ENCODE assay signal across 26 mouse cellular contexts in the genomic region with DNA sequence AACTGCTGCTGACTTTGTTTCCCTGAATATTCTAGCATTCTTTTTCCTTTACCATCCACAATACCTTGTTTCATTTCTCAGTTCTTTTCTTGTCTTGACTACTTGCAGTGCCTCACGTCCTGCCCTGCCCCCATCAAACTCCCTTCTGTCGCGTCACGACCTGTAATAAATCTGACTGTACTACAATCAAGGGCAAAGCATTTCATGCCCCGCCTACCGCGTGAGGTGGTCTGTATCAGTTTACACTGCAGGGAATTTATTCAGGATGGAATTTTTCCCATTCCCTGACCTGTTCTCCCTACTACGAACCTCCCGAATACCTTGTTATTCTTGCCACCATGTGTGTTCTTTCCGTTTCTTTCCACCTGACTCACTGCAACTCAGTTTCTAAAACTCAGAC. TPM values are rescaled to one million over a fixed set of nuclear protein-coding genes. Genes with fewer than 3 reads are reported as not detected.
A peak's percentile ranks its signal among the peaks of the same experiment; 100 is the strongest.
DNase-seq lines count a peak whose midpoint lies in the region; ATAC-seq lines count a peak whose summit lies in the region.
"Had no signal": no experiment of that assay in that cellular context is flagged by ENCODE, and none has a peak within 500 bp of the region (broad histone marks: within the 10 kb centered on the region; RNA-seq: fewer than 3 reads in every experiment).

No protein-coding gene starts in this region.

- WGBS in limb, embryonic 11.5 days, result 44% methylated on average over 10 of the region's 10 CpGs
- WGBS in hindbrain, embryonic 16.5 days, result 79% methylated on average over 10 of the region's 10 CpGs
- WGBS in midbrain, embryonic 16.5 days, result 85% methylated on average over 10 of the region's 10 CpGs

- H3K27ac ChIP-seq in limb, embryonic 11.5 days (replicated peaks; ENCODE audit: low read depth, low read length), result no peak overlapping the region
- H3K27ac ChIP-seq in hindbrain, embryonic 16.5 days (ENCODE audit: low read depth, low read length), result no peak overlapping the region
- no peak overlapping the region for H3K27ac ChIP-seq in midbrain, embryonic 16.5 days (ENCODE audit: low read length)
- H3K27ac ChIP-seq: embryonic facial prominence, embryonic 12.5 days; forebrain, embryonic 13.5 days; hindbrain, embryonic 10.5 days; limb, embryonic 12.5 days; liver, embryonic 12.5 days; midbrain, embryonic 15.5 days had no signal

- no peaks in the 10 kb centered on the region for H3K4me1 ChIP-seq in limb, embryonic 11.5 days (ENCODE audit: control insufficient read depth, insufficient read depth, low read length)
- no peaks in the 10 kb centered on the region for H3K4me1 ChIP-seq in hindbrain, embryonic 16.5 days (ENCODE audit: control insufficient read depth, insufficient read depth, low read depth, low read length)
- H3K4me1 ChIP-seq in midbrain, embryonic 16.5 days (ENCODE audit: control insufficient read depth, insufficient read depth, low read length), result no peaks in the 10 kb centered on the region
- H3K4me1 ChIP-seq: forebrain, embryonic 13.5 days; hindbrain, embryonic 10.5 days; liver, embryonic 12.5 days; megakaryocyte, embryonic 14.5 days; midbrain, embryonic 15.5 days had no signal

- no peaks in the 10 kb centered on the region for H3K9me3 ChIP-seq in limb, embryonic 11.5 days (ENCODE audit: control insufficient read depth, low read length)
- H3K9me3 ChIP-seq in hindbrain, embryonic 16.5 days (ENCODE audit: control insufficient read depth, low read length), result no peaks in the 10 kb centered on the region
- H3K9me3 ChIP-seq in midbrain, embryonic 16.5 days (replicated peaks; ENCODE audit: control insufficient read depth, low read length, poor library complexity, severe bottlenecking), result no peaks in the 10 kb centered on the region
- H3K9me3 ChIP-seq: embryonic facial prominence, embryonic 12.5 days; forebrain, embryonic 13.5 days; G1E; hindbrain, embryonic 10.5 days; limb, embryonic 12.5 days; liver, embryonic 12.5 days; megakaryocyte, embryonic 14.5 days; midbrain, embryonic 15.5 days had no signal

- no peak overlapping the region for H3K9ac ChIP-seq in limb, embryonic 11.5 days (ENCODE audit: low read length)
- H3K9ac ChIP-seq in hindbrain, embryonic 16.5 days (ENCODE audit: low read depth, low read length), result no peak overlapping the region
- H3K9ac ChIP-seq in midbrain, embryonic 16.5 days (ENCODE audit: low read depth, low read length), result no peak overlapping the region
- H3K9ac ChIP-seq: embryonic facial prominence, embryonic 12.5 days; forebrain, embryonic 13.5 days; limb, embryonic 12.5 days; liver, embryonic 12.5 days; midbrain, embryonic 15.5 days had no signal

- H3K27me3 ChIP-seq in limb, embryonic 11.5 days (ENCODE audit: control insufficient read depth, insufficient read depth, low read length), result no peaks in the 10 kb centered on the region
- no peaks in the 10 kb centered on the region for H3K27me3 ChIP-seq in hindbrain, embryonic 16.5 days (replicated peaks; ENCODE audit: control insufficient read depth, insufficient read depth, low read length)
- H3K27me3 ChIP-seq in midbrain, embryonic 16.5 days (ENCODE audit: control insufficient read depth, insufficient read depth, low read depth, low read length), result no peaks in the 10 kb centered on the region
- H3K27me3 ChIP-seq: embryonic facial prominence, embryonic 12.5 days; forebrain, embryonic 13.5 days; limb, embryonic 12.5 days; liver, embryonic 12.5 days; midbrain, embryonic 15.5 days had no signal

- peak; percentile 27 for DNase-seq in embryo, embryonic 10 days (ENCODE audit: low spot score)
- no peak for DNase-seq in embryo, embryonic 9.5 days (ENCODE audit: extremely low spot score)
- DNase-seq in adrenal gland, adult 8-10 months, result peak; percentile 30
- peak; percentile 42 for DNase-seq in embryo, embryonic 11 days
- DNase-seq in limb, embryonic 11.5 days (ENCODE audit: low spot score), result peak; percentile 49
- no peak for DNase-seq in urinary bladder, postnatal 14 days (ENCODE audit: low spot score)
- DNase-seq: cerebellum, adult 11-12 months; cerebellum, postnatal 14 days; gastrocnemius, postnatal 14 days; kidney, postnatal 10 days; lung, adult 2 months; right cerebral cortex, postnatal 4 days had no signal

- H3K4me2 ChIP-seq in limb, embryonic 11.5 days (ENCODE audit: low read depth, severe bottlenecking), result no peak overlapping the region
- no peak overlapping the region for H3K4me2 ChIP-seq in hindbrain, embryonic 16.5 days (ENCODE audit: low read length)
- H3K4me2 ChIP-seq in midbrain, embryonic 16.5 days (ENCODE audit: low read length), result no peak overlapping the region
- H3K4me2 ChIP-seq: embryonic facial prominence, embryonic 12.5 days; forebrain, embryonic 13.5 days; limb, embryonic 12.5 days; liver, embryonic 12.5 days; midbrain, embryonic 15.5 days had no signal

- H3K4me3 ChIP-seq in limb, embryonic 11.5 days (ENCODE audit: low read depth, low read length), result no peak overlapping the region
- H3K4me3 ChIP-seq in hindbrain, embryonic 16.5 days (ENCODE audit: low read length), result no peak overlapping the region
- no peak overlapping the region for H3K4me3 ChIP-seq in midbrain, embryonic 16.5 days (ENCODE audit: low read depth, low read length)
- H3K4me3 ChIP-seq: embryonic facial prominence, embryonic 12.5 days; erythroblast, embryonic 14.5 days; forebrain, embryonic 13.5 days; hindbrain, embryonic 10.5 days; limb, embryonic 12.5 days; liver, embryonic 12.5 days; megakaryocyte, embryonic 14.5 days; midbrain, embryonic 15.5 days had no signal

- no peaks in the 10 kb centered on the region for H3K36me3 ChIP-seq in limb, embryonic 11.5 days (ENCODE audit: control insufficient read depth, insufficient read depth, low read length)
- H3K36me3 ChIP-seq in hindbrain, embryonic 16.5 days (ENCODE audit: control insufficient read depth, insufficient read depth, low read length), result no peaks in the 10 kb centered on the region
- no peaks in the 10 kb centered on the region for H3K36me3 ChIP-seq in midbrain, embryonic 16.5 days (ENCODE audit: control insufficient read depth, insufficient read depth, low read length)
- H3K36me3 ChIP-seq: embryonic facial prominence, embryonic 12.5 days; G1E; hindbrain, embryonic 10.5 days; limb, embryonic 12.5 days; liver, embryonic 12.5 days; midbrain, embryonic 15.5 days had no signal

- ATAC-seq in limb, embryonic 11.5 days (ENCODE audit: insufficient number of reproducible peaks, low FRiP score, low TSS enrichment, low read depth), result no peak
- ATAC-seq in hindbrain, embryonic 16.5 days, result no peak
- no peak for ATAC-seq in midbrain, embryonic 16.5 days
- ATAC-seq: forebrain, embryonic 13.5 days; liver, embryonic 12.5 days; midbrain, embryonic 15.5 days had no signal

RNA-seq across cellular contexts. Expression of a gene that starts 12.1 kb away (rescaled TPM):
- total RNA-seq in adrenal gland, adult 8-10 months (2022), result 10 to 100 TPM; 16.2 to 65.4 (median 27.5) TPM
- not detected in 2 replicates for polyA plus RNA-seq in limb, embryonic 11.5 days (2014; fragmentation: Nextera tagmentation; extraction: Ambion mirVana)
- 0.16 and 0.26 TPM in 2 replicates for polyA plus RNA-seq in hindbrain, embryonic 16.5 days (2015; fragmentation: Nextera tagmentation; extraction: Ambion mirVana)
- polyA plus RNA-seq in midbrain, embryonic 16.5 days (2015; fragmentation: Nextera tagmentation; extraction: Ambion mirVana), result 0.11 and 0.54 TPM in 2 replicates
- total RNA-seq: left cerebral cortex, adult 18-20 months; neutrophil, adult 5-6 weeks had no signal
- polyA plus RNA-seq: erythroblast, embryonic 14.5 days; G1E; heart, postnatal 0 days; hindbrain, embryonic 10.5 days; limb, embryonic 12.5 days; liver, embryonic 12.5 days had no signal

Comparison
In these comparisons a context has a peak if more than half of its experiments do, and no peak if none do; other contexts are left out.
1. DNase-seq: peak in embryo, embryonic 10 days (single experiment), adrenal gland, adult 8-10 months (single experiment), embryo, embryonic 11 days (single experiment) and limb, embryonic 11.5 days (single experiment); none in embryo, embryonic 9.5 days (single experiment) and urinary bladder, postnatal 14 days (single experiment).